Mouse (Mus musculus) ovary, adult 2 months (tissue): ENCODE data around the gene Gtsf2. TPM values are rescaled to one million over a fixed set of nuclear protein-coding genes. Genes with fewer than 3 reads are reported as not detected.

ENCODE experiments used
- polyA plus RNA-seq: library from polyadenylated mRNA; depleted of rRNA; stranded (reverse); fragments of >200 nt; gene quantifications from 2 replicates; pipeline ENCODE4 v1.2.3, GENCODE M21; 2012; rRNA removed

Gtsf2 gene
- not detected in 2 replicates for polyA plus RNA-seq

DNA sequence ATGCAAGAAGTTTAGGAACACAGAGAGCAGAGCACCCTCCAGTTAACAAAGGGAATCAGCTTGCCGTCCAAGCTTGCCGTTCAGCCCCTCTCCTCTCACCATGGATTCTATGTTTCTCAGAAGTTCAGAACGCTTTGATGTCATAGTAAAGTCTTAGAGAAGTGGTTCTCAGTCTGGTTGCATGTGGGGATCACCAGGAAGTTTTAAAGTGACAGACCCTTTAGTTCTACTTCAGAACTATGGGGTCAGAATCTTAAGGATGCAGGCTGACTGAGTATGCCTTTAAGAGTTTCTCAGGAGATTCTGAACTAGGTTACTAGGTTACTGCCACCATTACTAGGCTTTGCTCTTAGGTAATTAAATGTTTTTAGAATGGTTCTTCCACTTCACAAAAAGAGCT is at the start of gene Gtsf2:
Gene Gtsf2, minus strand, starts transcription at position 101 of the 400 bp plus-strand sequence.

DNA sequence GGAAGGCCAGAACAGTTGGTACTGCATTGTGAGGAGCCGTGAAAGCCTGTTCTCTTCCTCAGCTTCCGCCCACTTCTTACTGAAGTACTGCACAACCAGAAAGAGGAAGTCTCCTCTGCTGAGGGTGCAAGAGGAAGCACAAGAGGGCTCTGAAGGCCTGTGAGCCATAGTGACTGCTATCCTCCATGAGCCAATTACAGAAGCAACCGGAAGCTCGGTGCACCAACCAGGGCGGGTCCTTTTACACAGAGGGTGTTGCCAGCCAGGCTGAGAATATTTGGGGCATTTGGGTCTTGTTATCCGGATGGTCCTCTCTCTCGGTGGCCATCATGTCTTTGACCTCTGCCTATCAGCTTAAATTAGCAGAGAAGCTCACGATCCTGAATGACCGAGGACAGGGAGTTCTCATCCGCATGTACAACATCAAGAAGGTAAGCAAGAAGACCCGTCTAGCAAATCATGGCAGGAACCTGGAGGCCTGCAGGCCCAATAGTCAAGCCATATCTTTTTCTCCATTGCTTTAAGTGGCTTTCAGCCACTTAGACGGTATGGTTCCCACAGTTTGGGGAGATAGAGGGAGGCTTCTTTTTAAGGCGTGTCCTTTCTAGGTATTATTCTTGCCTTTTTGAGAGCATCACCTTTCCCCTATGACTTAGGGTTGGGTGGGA is 5.4 kb upstream of the Gtsf2 start, which contains the start of gene Nckap1l:
Gene Nckap1l, plus strand, starts transcription at position 244 of the 668 bp plus-strand sequence.

GRCm38 (mm10) chr15:103430241-103430640 is 18.0 kb downstream of the Gtsf2 start, which contains the start of gene Gtsf1:
Gene Gtsf1 (minus strand): TSS chr15:103430470.

Other genes with a start within 250 kb of the Gtsf2 start
- 10.1 and 15.2 TPM in 2 replicates for gene Cbx5, start 208.7 kb downstream of the Gtsf2 start, polyA plus RNA-seq
- 65.5 and 93.4 TPM in 2 replicates for gene Hnrnpa1, start 208.0 kb downstream of the Gtsf2 start, polyA plus RNA-seq
- 0.58 and 1.1 TPM in 2 replicates for gene Nfe2, start 190.1 kb downstream of the Gtsf2 start, polyA plus RNA-seq
- 70.9 and 95.3 TPM in 2 replicates for gene Copz1, start 175.8 kb downstream of the Gtsf2 start, polyA plus RNA-seq
- 0.26 and 0.40 TPM in 2 replicates for gene Gpr84, start 137.9 kb downstream of the Gtsf2 start, polyA plus RNA-seq
- gene Zfp385a, start 108.4 kb downstream of the Gtsf2 start, polyA plus RNA-seq: 14.9 and 19.3 TPM in 2 replicates
- gene Itga5, start 81.7 kb downstream of the Gtsf2 start, polyA plus RNA-seq: 45.9 and 50.5 TPM in 2 replicates
- 2.5 and 3.0 TPM in 2 replicates for gene Gtsf1, start 18.0 kb downstream of the Gtsf2 start, polyA plus RNA-seq
- 3.7 and 4.2 TPM in 2 replicates for gene Nckap1l, start 5.3 kb upstream of the Gtsf2 start, polyA plus RNA-seq
- 4.6 and 5.6 TPM in 2 replicates for gene Pde1b, start 54.6 kb upstream of the Gtsf2 start, polyA plus RNA-seq
- gene Ppp1r1a, start 89.5 kb upstream of the Gtsf2 start, polyA plus RNA-seq: 8.2 and 11.5 TPM in 2 replicates
- gene Glycam1, start 116.6 kb upstream of the Gtsf2 start, polyA plus RNA-seq: not detected in 2 replicates